ENCODE assay signal across 13 mouse cellular contexts in genomic region chr17:6007101-6007780, GRCm38 (mm10).
DNase-seq lines count a peak whose midpoint lies in the region; ATAC-seq and TF ChIP-seq lines count a peak whose summit lies in the region.
"Had no signal": no experiment of that assay in that cellular context is flagged by ENCODE, and none has a peak within 500 bp of the region (broad histone marks: within the 10 kb centered on the region; RNA-seq: fewer than 3 reads in every experiment).

No protein-coding gene starts in this region.

- no peak overlapping the region for H3K9ac ChIP-seq in embryonic facial prominence, embryonic 14.5 days (ENCODE audit: low read depth, low read length)
- no peak overlapping the region for H3K9ac ChIP-seq in hindbrain, postnatal 0 days (replicated peaks; ENCODE audit: low read length)
- no peak overlapping the region for H3K9ac ChIP-seq in stomach, postnatal 0 days (ENCODE audit: low read length)
- H3K9ac ChIP-seq in midbrain, embryonic 16.5 days (ENCODE audit: low read depth, low read length): no peak overlapping the region
- H3K9ac ChIP-seq: liver, embryonic 14.5 days had no signal

- 0 out of 2 replicates have a peak, but pooled peaks cover 5% of the 10 kb centered on the region for H3K36me3 ChIP-seq in embryonic facial prominence, embryonic 14.5 days (ENCODE audit: control insufficient read depth, insufficient read depth, low read length)
- H3K36me3 ChIP-seq in embryonic facial prominence, embryonic 10.5 days (replicated peaks): no peaks in the 10 kb centered on the region
- H3K36me3 ChIP-seq in hindbrain, postnatal 0 days (ENCODE audit: insufficient read depth, low read length): no peaks in the 10 kb centered on the region
- no peaks in the 10 kb centered on the region for H3K36me3 ChIP-seq in hindbrain, embryonic 10.5 days
- H3K36me3 ChIP-seq in megakaryocyte, embryonic 14.5 days (replicated peaks; ENCODE audit: low read length): peaks cover 39% of the 10 kb centered on the region
- H3K36me3 ChIP-seq in stomach, postnatal 0 days (ENCODE audit: control insufficient read depth, insufficient read depth, low read length): peaks cover 4% of the 10 kb centered on the region; the same call in 1 of the 2 replicates
- no peaks in the 10 kb centered on the region for H3K36me3 ChIP-seq in midbrain, embryonic 16.5 days (ENCODE audit: control insufficient read depth, insufficient read depth, low read length)
- H3K36me3 ChIP-seq: forebrain, embryonic 10.5 days had no signal

- TF ChIP-seq CTCF in hindbrain, postnatal 0 days (IDR thresholded peaks at IDR 0.05; ENCODE audit: low read depth): no peak
- no peak for TF ChIP-seq CTCF in stomach, postnatal 0 days (IDR thresholded peaks at IDR 0.05; ENCODE audit: low read depth)

- DNase-seq in embryonic facial prominence, embryonic 14.5 days (ENCODE audit: low spot score): no peak
- DNase-seq in embryonic facial prominence, embryonic 10.5 days (ENCODE audit: low spot score): no peak
- no peak for DNase-seq in hindbrain, postnatal 0 days (ENCODE audit: low spot score)
- no peak for DNase-seq in hindbrain, embryonic 10.5 days (ENCODE audit: low spot score)
- DNase-seq in stomach, postnatal 0 days (ENCODE audit: low spot score): no peak
- DNase-seq: cerebellum, postnatal 10 days; thymus, postnatal 25 days had no signal

- no peak for TF ChIP-seq EP300 in stomach, postnatal 0 days (optimal IDR thresholded peaks at IDR 0.05)

- H3K4me2 ChIP-seq in embryonic facial prominence, embryonic 14.5 days (ENCODE audit: low read depth, low read length): no peak overlapping the region
- H3K4me2 ChIP-seq in hindbrain, postnatal 0 days (ENCODE audit: low read depth, low read length): no peak overlapping the region
- H3K4me2 ChIP-seq in stomach, postnatal 0 days (replicated peaks; ENCODE audit: low read depth): no peak overlapping the region
- no peak overlapping the region for H3K4me2 ChIP-seq in midbrain, embryonic 16.5 days (ENCODE audit: low read length)
- H3K4me2 ChIP-seq: heart, embryonic 11.5 days had no signal

- ATAC-seq in embryonic facial prominence, embryonic 14.5 days (ENCODE audit: low read depth): no peak
- ATAC-seq in hindbrain, postnatal 0 days: 0 out of 2 replicates have a peak, but pooled peaks have one; percentile 19
- ATAC-seq in megakaryocyte, adult 5-6 weeks (ENCODE audit: poor library complexity, severe bottlenecking): no peak
- peak; percentile 27 for ATAC-seq in stomach, postnatal 0 days (ENCODE audit: low FRiP score, low TSS enrichment)
- no peak for ATAC-seq in midbrain, embryonic 16.5 days

- peaks cover 18% of the 10 kb centered on the region for H3K4me1 ChIP-seq in embryonic facial prominence, embryonic 14.5 days (ENCODE audit: control insufficient read depth, insufficient read depth, low read length)
- H3K4me1 ChIP-seq in embryonic facial prominence, embryonic 10.5 days: peaks cover 21% of the 10 kb centered on the region
- H3K4me1 ChIP-seq in hindbrain, postnatal 0 days (ENCODE audit: insufficient read depth, low read length): peaks cover 6% of the 10 kb centered on the region
- H3K4me1 ChIP-seq in hindbrain, embryonic 10.5 days (replicated peaks): peaks cover 17% of the 10 kb centered on the region
- peaks cover 82% of the 10 kb centered on the region for H3K4me1 ChIP-seq in megakaryocyte, embryonic 14.5 days
- H3K4me1 ChIP-seq in stomach, postnatal 0 days (replicated peaks; ENCODE audit: control insufficient read depth, insufficient read depth): peaks cover 13% of the 10 kb centered on the region; the same call in 1 of the 2 replicates
- peaks cover 11% of the 10 kb centered on the region for H3K4me1 ChIP-seq in midbrain, embryonic 16.5 days (ENCODE audit: control insufficient read depth, insufficient read depth, low read length)

- no peak overlapping the region for H3K4me3 ChIP-seq in embryonic facial prominence, embryonic 14.5 days (ENCODE audit: low read depth, low read length)
- no peak overlapping the region for H3K4me3 ChIP-seq in embryonic facial prominence, embryonic 10.5 days
- H3K4me3 ChIP-seq in hindbrain, postnatal 0 days (ENCODE audit: low read length): no peak overlapping the region
- H3K4me3 ChIP-seq in hindbrain, embryonic 10.5 days: no peak overlapping the region
- H3K4me3 ChIP-seq in megakaryocyte, embryonic 14.5 days (replicated peaks): peak overlapping the region; percentile 80
- no peak overlapping the region for H3K4me3 ChIP-seq in stomach, postnatal 0 days (ENCODE audit: low read depth, low read length)
- H3K4me3 ChIP-seq in midbrain, embryonic 16.5 days (ENCODE audit: low read depth, low read length): no peak overlapping the region
- H3K4me3 ChIP-seq: forebrain, embryonic 10.5 days had no signal

- H3K27me3 ChIP-seq in embryonic facial prominence, embryonic 14.5 days (replicated peaks; ENCODE audit: control insufficient read depth, insufficient read depth, low read length): no peaks in the 10 kb centered on the region
- H3K27me3 ChIP-seq in embryonic facial prominence, embryonic 10.5 days (replicated peaks; ENCODE audit: low read depth, poor library complexity, severe bottlenecking): no peaks in the 10 kb centered on the region
- no peaks in the 10 kb centered on the region for H3K27me3 ChIP-seq in hindbrain, postnatal 0 days (ENCODE audit: insufficient read depth, low read length)
- 0 out of 2 replicates have a peak, but pooled peaks cover 3% of the 10 kb centered on the region for H3K27me3 ChIP-seq in hindbrain, embryonic 10.5 days (ENCODE audit: insufficient read depth, poor library complexity, severe bottlenecking)
- H3K27me3 ChIP-seq in megakaryocyte, embryonic 14.5 days (replicated peaks): no peaks in the 10 kb centered on the region
- H3K27me3 ChIP-seq in stomach, postnatal 0 days (ENCODE audit: control insufficient read depth, insufficient read depth, low read length): no peaks in the 10 kb centered on the region
- H3K27me3 ChIP-seq in midbrain, embryonic 16.5 days (ENCODE audit: control insufficient read depth, insufficient read depth, low read depth, low read length): no peaks in the 10 kb centered on the region

- WGBS in embryonic facial prominence, embryonic 14.5 days: 86% methylated on average over 5 of the region's 5 CpGs
- WGBS in embryonic facial prominence, embryonic 10.5 days: 87% methylated on average over 5 of the region's 5 CpGs
- 80% methylated on average over 5 of the region's 5 CpGs for WGBS in hindbrain, postnatal 0 days
- WGBS in hindbrain, embryonic 10.5 days: 80% methylated on average over 5 of the region's 5 CpGs
- WGBS in stomach, postnatal 0 days: 82% methylated on average over 5 of the region's 5 CpGs
- 88% methylated on average over 5 of the region's 5 CpGs for WGBS in midbrain, embryonic 16.5 days

- peak overlapping the region; percentile 28; the same call in 1 of the 2 replicates for H3K27ac ChIP-seq in embryonic facial prominence, embryonic 14.5 days (replicated peaks; ENCODE audit: low read depth, low read length)
- no peak overlapping the region for H3K27ac ChIP-seq in embryonic facial prominence, embryonic 10.5 days (replicated peaks)
- no peak overlapping the region for H3K27ac ChIP-seq in hindbrain, postnatal 0 days
- no peak overlapping the region for H3K27ac ChIP-seq in hindbrain, embryonic 10.5 days
- H3K27ac ChIP-seq in stomach, postnatal 0 days (replicated peaks): peak overlapping the region; percentile 67; the same call in 1 of the 2 replicates
- no peak overlapping the region for H3K27ac ChIP-seq in midbrain, embryonic 16.5 days (ENCODE audit: low read length)
- H3K27ac ChIP-seq: forebrain, embryonic 10.5 days; liver, embryonic 14.5 days had no signal

- no peaks in the 10 kb centered on the region for H3K9me3 ChIP-seq in embryonic facial prominence, embryonic 14.5 days (ENCODE audit: control insufficient read depth, low read length)
- H3K9me3 ChIP-seq in embryonic facial prominence, embryonic 10.5 days: no peaks in the 10 kb centered on the region
- H3K9me3 ChIP-seq in hindbrain, postnatal 0 days (ENCODE audit: low read length): no peaks in the 10 kb centered on the region
- H3K9me3 ChIP-seq in hindbrain, embryonic 10.5 days: no peaks in the 10 kb centered on the region
- H3K9me3 ChIP-seq in megakaryocyte, embryonic 14.5 days: no peaks in the 10 kb centered on the region
- H3K9me3 ChIP-seq in stomach, postnatal 0 days (ENCODE audit: control insufficient read depth, low read length): no peaks in the 10 kb centered on the region
- no peaks in the 10 kb centered on the region for H3K9me3 ChIP-seq in midbrain, embryonic 16.5 days (replicated peaks; ENCODE audit: control insufficient read depth, low read length, poor library complexity, severe bottlenecking)
- H3K9me3 ChIP-seq: forebrain, embryonic 10.5 days had no signal

Comparison
In these comparisons a context has a peak if more than half of its experiments do, and no peak if none do; other contexts are left out.
1. H3K27ac ChIP-seq: peak in embryonic facial prominence, embryonic 14.5 days (single experiment) and stomach, postnatal 0 days (single experiment); none in embryonic facial prominence, embryonic 10.5 days (single experiment), hindbrain, postnatal 0 days (single experiment), hindbrain, embryonic 10.5 days (single experiment) and midbrain, embryonic 16.5 days (single experiment).
2. ATAC-seq: peak in hindbrain, postnatal 0 days (single experiment) and stomach, postnatal 0 days (single experiment); none in embryonic facial prominence, embryonic 14.5 days (single experiment), megakaryocyte, adult 5-6 weeks (single experiment) and midbrain, embryonic 16.5 days (single experiment).